Mouse (Mus musculus) megakaryocyte, embryonic 14.5 days (primary cell): Measurements from ENCODE around the gene Yipf1.

Experiments
- FLI1 ChIP-seq: IDR thresholded peaks from 2 replicates; pipeline ENCODE4 v1.6.1; 2012; ENCODE audit warnings: low read length, inconsistent platforms, mixed read lengths
- GATA1 ChIP-seq: IDR thresholded peaks from 3 replicates; pipeline ENCODE4 v1.6.1; 2012; ENCODE audit warnings: mixed read lengths, low read length, inconsistent platforms, borderline replicate concordance

DNA sequence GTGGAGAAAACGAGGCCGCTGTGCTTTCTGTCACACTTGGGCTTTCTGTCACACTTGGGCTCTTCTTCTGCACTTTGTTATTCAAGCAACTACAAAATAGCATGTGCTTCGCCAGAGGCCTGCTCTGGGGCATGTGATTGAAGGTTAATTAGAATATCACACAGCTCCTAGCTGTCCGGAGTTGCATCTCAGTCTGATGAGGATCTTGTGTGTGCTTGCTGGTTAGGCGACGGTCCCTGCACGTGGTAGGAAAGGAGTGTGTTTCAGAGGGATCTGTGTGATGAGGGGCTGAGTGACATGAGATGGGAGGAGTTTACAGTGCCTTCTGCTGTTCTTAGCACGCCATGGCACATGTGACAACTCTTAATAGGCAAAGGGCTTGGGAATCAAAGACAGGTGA lies 73.3 kb downstream of the Yipf1 start:
- TF ChIP-seq GATA1 (no peak), FLI1 (no peak)
